Mouse (Mus musculus) bone marrow macrophage, adult 2 months (primary cell): Measurements from ENCODE around the gene Trim46. TPM values are rescaled to one million over a fixed set of nuclear protein-coding genes. Genes with fewer than 3 reads are reported as not detected.
A peak's percentile ranks its signal among the peaks of the same experiment; 100 is the strongest.

Experiments
- H3K27ac ChIP-seq: 2 replicates; pipeline ENCODE4 v1.5.1; 2012; ENCODE audit warnings: low read depth, low read length; ENCODE audit not compliant: insufficient read depth
- H3K4me1 ChIP-seq: 2 replicates; pipeline ENCODE4 v1.6.1; 2012; ENCODE audit warnings: low read length; ENCODE audit not compliant: control insufficient read depth, insufficient read depth
- H3K4me3 ChIP-seq: 2 replicates; pipeline ENCODE4 v1.5.1; 2012; ENCODE audit warnings: mild to moderate bottlenecking, low read length, moderate library complexity; ENCODE audit not compliant: insufficient read depth
- CTCF ChIP-seq: IDR thresholded peaks from 2 replicates; pipeline ENCODE4 v1.5.1; 2012; ENCODE audit warnings: low read depth, mild to moderate bottlenecking, low read length, moderate library complexity
- POLR2A ChIP-seq: IDR thresholded peaks from 2 replicates; pipeline ENCODE4 v1.6.1; 2012; ENCODE audit warnings: mild to moderate bottlenecking, low read depth, low read length, borderline replicate concordance
- polyA plus RNA-seq: library from polyadenylated mRNA; stranded (reverse); fragments of >200 nt; gene quantifications from 2 replicates; pipeline ENCODE4 v1.2.4, GENCODE M21; 2012; ENCODE audit not compliant: missing spikeins, insufficient read depth, insufficient read length

Gene Trim46
- 0.34 and 0.84 TPM in 2 replicates for polyA plus RNA-seq

DNA sequence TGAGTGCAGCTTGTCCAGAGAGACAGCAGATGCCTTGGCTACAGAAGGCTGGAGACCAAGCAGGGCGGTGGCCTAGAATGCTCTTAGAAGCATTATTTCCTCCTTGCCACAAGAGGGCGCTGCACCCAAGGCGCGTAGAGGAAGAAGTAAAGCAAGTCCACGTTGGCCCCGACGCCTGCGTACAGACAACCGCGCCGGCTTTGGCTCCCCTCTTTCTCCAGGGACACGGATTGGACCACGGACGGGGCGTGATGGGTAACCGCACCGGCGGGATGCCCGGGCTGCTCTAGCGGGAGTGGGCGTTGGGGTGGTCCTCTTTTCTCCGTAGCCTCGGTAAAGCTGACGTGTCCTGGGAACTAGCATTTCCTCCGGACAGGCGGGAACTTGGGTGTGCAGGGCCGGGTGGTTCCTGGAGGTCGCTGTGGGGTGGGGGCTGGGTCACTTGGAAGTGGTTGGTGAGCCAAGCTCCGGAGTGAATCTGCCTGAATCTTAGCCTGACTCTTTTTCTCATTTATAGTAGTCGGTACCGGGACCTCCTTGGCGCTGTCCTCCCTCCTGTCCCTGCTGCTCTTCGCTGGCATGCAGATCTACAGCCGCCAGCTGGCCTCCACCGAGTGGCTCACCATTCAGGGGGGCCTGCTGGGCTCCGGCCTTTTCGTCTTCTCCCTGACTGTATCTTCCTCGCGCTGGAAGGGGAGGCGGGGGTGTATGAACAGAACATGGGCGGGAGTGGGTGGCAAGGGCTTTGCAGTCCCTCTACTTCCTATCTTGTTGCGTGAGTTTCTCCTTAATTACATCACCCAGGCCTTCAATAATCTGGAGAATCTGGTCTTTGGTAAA is at the start of gene Trim46:
TSS of gene Trim46 (minus strand) at position 49 of the 840 bp plus-strand sequence.
- TF ChIP-seq CTCF, result peak; percentile 55
- no peak for TF ChIP-seq POLR2A
- Histone ChIP-seq H3K4me1 (peaks cover 23% of the 10 kb centered on the region), H3K27ac (peak within 1 kb of the TSS; percentile 43)

GRCm38 (mm10) chr3:89295685-89296230 is 49.6 kb upstream of the Trim46 start:
- TF ChIP-seq POLR2A, result no peak
- no peak for TF ChIP-seq CTCF
- Histone ChIP-seq H3K4me3 (no peak overlapping the region), H3K27ac (peak overlapping the region; percentile 79), H3K4me1 (peaks cover 34% of the 10 kb centered on the region)

More for the DNA sequence above, at the start of gene Trim46:
- H3K4me3 ChIP-seq, result peak within 1 kb of the TSS; percentile 81

- TF ChIP-seq CTCF (no peak), POLR2A (no peak)
- Histone ChIP-seq H3K4me1 (peaks cover 29% of the 10 kb centered on the region), H3K4me3 (no peak overlapping the region), H3K27ac (no peak overlapping the region)
Measured at GRCm38 (mm10) chr3:89294195-89294594, 48.1 kb upstream of the Trim46 start.

DNA sequence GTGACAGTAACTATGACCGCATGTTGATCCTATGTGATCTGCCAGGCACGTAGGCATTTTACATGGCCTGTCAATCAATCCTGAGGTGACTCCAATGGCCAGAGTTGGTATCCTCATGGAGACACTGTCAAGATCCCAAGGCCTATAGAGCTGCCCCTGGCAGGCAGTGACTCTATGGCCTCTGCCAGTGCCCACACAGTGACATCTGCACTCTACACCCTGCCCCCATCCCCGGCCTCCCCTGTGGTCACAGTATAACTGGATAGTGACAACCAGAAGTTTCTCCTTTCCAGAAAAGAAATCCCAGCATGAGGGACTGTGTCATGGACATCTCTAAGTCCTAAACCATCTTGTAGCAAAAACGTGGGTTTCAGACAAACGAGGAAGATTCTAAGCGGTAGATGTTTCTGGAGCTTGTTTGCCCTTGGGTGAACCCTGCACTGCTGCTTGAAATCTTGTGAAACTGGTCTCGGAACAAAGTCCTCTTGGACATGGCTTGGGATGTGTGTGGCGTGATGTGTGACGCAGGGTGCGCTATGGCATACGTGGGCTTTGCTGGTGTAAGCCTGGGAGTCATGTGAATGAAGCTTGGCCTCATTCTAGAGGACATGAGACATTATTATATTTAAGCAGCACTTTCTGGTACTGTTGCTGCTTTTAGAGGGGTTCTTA is 47.3 kb upstream of the Trim46 start:
- peaks cover 36% of the 10 kb centered on the region for H3K4me1 ChIP-seq
- no peak overlapping the region for H3K27ac ChIP-seq
- TF ChIP-seq POLR2A (no peak), CTCF (no peak)
- H3K4me3 ChIP-seq, result no peak overlapping the region

DNA sequence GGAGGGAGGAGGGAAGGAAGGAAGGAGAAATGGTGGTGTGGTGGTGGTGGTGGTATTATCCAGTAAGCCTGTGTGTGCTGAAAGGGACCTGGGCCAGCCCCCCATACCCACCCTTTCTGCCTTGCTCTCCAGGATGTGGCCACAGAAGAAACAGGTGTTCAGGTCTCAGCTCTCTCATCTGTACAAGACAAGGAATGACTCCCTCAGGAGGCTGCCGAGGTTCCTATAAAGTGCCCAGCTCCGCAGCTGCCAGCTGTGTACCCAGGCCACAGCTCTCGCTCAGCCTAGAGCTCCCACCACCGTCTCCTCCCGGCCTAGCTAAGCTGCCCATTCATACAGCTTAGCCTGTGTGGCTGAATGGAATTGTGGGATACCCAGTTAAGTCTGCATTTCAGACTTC is 46.2 kb upstream of the Trim46 start:
- Histone ChIP-seq H3K4me3 (no peak overlapping the region), H3K4me1 (peaks cover 40% of the 10 kb centered on the region), H3K27ac (no peak overlapping the region)
- TF ChIP-seq CTCF, result no peak
- TF ChIP-seq POLR2A, result no peak

DNA sequence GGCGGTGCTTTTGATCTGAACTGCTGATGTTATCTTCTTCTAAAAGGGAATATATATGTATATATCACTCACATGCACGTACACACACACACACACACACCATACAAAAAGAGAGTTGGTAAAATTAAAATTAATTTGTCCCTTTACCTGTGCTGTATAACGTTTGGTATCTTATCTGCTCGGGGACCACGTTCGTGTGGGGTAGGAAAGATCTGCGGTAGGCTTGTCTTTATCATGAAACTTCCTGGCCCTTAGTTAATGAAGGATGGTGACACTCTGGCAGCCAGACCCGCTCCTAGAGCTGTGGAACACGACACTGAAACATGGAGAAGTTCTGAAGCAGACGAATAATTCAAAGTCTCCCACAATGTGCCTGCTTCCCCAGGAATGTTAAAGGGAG is 45.8 kb upstream of the Trim46 start:
- TF ChIP-seq POLR2A, result no peak
- no peak for TF ChIP-seq CTCF
- Histone ChIP-seq H3K4me3 (no peak overlapping the region), H3K4me1 (peaks cover 35% of the 10 kb centered on the region), H3K27ac (no peak overlapping the region)

DNA sequence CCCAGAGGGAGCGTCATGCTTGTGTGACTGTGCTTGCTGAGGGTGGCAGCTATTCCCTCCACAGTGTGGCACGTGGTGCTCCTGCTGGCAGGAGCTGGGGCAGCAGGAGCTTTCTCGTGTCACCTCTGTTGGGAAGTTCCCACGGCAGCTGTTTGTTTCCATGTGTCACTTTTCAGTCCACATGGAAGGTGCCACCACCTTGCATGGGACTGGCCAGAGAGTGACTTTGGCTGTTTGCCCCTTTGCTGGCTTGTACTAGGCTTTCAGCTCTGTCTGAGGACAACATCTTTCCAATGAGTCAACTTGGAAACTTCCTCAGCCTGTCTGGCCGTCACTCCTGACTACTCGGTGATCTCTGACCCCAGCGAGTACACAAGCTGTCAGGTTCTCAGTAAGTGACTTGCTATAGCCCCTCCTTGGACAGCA is 42.4 kb upstream of the Trim46 start:
- TF ChIP-seq POLR2A (no peak), CTCF (no peak)
- peaks cover 28% of the 10 kb centered on the region for H3K4me1 ChIP-seq
- no peak overlapping the region for H3K4me3 ChIP-seq
- H3K27ac ChIP-seq, result no peak overlapping the region

DNA sequence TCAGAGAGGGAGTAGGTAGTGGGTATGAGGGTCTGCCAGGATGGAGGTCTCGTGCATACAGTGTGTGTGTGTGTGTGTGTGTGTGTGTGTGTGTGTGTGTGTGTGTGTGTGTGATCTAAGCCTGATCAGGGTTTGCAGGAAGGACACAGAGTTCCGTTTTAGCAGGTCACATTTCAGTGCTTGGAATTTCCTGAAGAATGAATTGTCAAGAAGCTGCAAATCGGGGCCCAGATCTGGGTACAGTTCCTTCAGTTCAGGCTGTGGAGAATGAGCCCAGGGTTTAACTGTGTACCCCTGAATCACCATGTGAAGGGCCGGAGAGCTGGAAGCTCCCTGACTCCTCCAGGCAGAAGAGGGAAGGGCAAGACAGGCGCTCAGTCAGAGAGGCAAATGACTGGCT is 41.2 kb upstream of the Trim46 start:
- Histone ChIP-seq H3K27ac (no peak overlapping the region), H3K4me3 (no peak overlapping the region)
- TF ChIP-seq CTCF, result no peak
- no peak for TF ChIP-seq POLR2A

GRCm38 (mm10) chr3:89285526-89285925 is 39.4 kb upstream of the Trim46 start:
- Histone ChIP-seq H3K27ac (peak overlapping the region; percentile 79), H3K4me3 (0 out of 2 replicates have a peak overlapping the region, but pooled peaks have one; percentile 6), H3K4me1 (peaks cover 29% of the 10 kb centered on the region)
- no peak for TF ChIP-seq CTCF
- TF ChIP-seq POLR2A, result no peak

More for the DNA sequence above, 41.2 kb upstream of the Trim46 start:
- peaks cover 28% of the 10 kb centered on the region for H3K4me1 ChIP-seq
